Mouse (Mus musculus) right cerebral cortex, postnatal 10 days (tissue): ENCODE results near the gene Aff3.

Experiments used
- DNase-seq, 2 experiments: peaks; one replicate each; pipeline ENCODE4 v3.0.0; 2021; ENCODE audit warnings: low spot score in 2 of 2

Aff3 gene

GRCm38 (mm10) chr1:38664777-38665176 is at the start of gene Aff3:
Aff3 (minus strand) TSS chr1:38664955.
- no peak for DNase-seq

- DNase-seq = no peak
Measured at GRCm38 (mm10) chr1:38700646-38701045, 35.9 kb upstream of the Aff3 start.

GRCm38 (mm10) chr1:38699244-38699643 is 34.5 kb upstream of the Aff3 start:
- DNase-seq = no peak

GRCm38 (mm10) chr1:38695812-38696681 is 31.3 kb upstream of the Aff3 start:
- no peak for DNase-seq

GRCm38 (mm10) chr1:38695089-38695811 is 30.5 kb upstream of the Aff3 start:
- no peak for DNase-seq

GRCm38 (mm10) chr1:38694142-38694541 is 29.4 kb upstream of the Aff3 start:
- DNase-seq = no peak

GRCm38 (mm10) chr1:38690471-38690870 is 25.7 kb upstream of the Aff3 start:
- no peak for DNase-seq

GRCm38 (mm10) chr1:38688216-38688615 is 23.5 kb upstream of the Aff3 start:
- DNase-seq = no peak

- DNase-seq = no peak
Measured at GRCm38 (mm10) chr1:38685706-38686105, 21.0 kb upstream of the Aff3 start.

GRCm38 (mm10) chr1:38683158-38683721 is 18.5 kb upstream of the Aff3 start:
- DNase-seq = peak in 1 of 2 experiments; percentile 35

- no peak for DNase-seq
Measured at GRCm38 (mm10) chr1:38679890-38680289, 15.1 kb upstream of the Aff3 start.

GRCm38 (mm10) chr1:38671756-38672155 is 7.0 kb upstream of the Aff3 start:
- DNase-seq = no peak

GRCm38 (mm10) chr1:38671019-38671418 is 6.3 kb upstream of the Aff3 start:
- no peak for DNase-seq

GRCm38 (mm10) chr1:38668327-38668726 is 3.6 kb upstream of the Aff3 start:
- no peak for DNase-seq

- DNase-seq = no peak
Measured at GRCm38 (mm10) chr1:38667892-38668291, 3.1 kb upstream of the Aff3 start.

GRCm38 (mm10) chr1:38666766-38667118 is 2.0 kb upstream of the Aff3 start:
- DNase-seq = no peak

GRCm38 (mm10) chr1:38666111-38666765 is 1.5 kb upstream of the Aff3 start:
- DNase-seq = no peak

- no peak for DNase-seq
Measured at GRCm38 (mm10) chr1:38665611-38666010, 856 bp upstream of the Aff3 start.

GRCm38 (mm10) chr1:38664261-38664660 is 494 bp downstream of the Aff3 start:
- DNase-seq = no peak

GRCm38 (mm10) chr1:38662616-38663193 is 2.0 kb downstream of the Aff3 start:
- DNase-seq = no peak

- DNase-seq = no peak
Measured at GRCm38 (mm10) chr1:38658933-38659553, 5.7 kb downstream of the Aff3 start.
